Mouse (Mus musculus): ENCODE data around the gene Cnot2. TPM values are rescaled to one million over a fixed set of nuclear protein-coding genes. Genes with fewer than 3 reads are reported as not detected.

Cnot2 gene
- polyA plus RNA-seq, 1 experiment from 2014 or later = 118 TPM

DNA sequence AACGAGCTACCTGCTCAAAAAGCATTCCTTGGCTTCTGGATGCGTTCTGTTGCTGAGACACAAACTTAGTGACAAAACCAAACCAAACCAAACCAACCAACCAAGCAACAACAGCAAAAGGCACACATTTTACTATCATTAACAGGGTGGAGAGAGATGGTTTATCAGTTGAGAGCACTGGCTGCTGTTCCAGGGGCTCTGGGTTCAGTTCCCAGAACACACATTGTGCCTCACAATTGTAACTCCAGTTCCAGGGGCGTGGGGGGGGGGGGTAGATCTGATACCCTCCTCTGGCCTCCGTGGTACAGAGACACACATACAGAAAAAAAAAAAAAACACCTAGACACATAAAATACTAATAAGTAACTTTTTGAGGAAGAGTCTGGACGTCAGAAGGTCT lies 113.2 kb downstream of the Cnot2 start:
- Histone ChIP-seq H3K4me1 (peaks cover 14% of the 10 kb centered on the region), H3K27me3 (ENCODE audit: poor library complexity, severe bottlenecking) (peaks cover 17% of the 10 kb centered on the region), H3K9me3 (peaks cover 6% of the 10 kb centered on the region; the same call in 1 of the 2 replicates), H3K27ac (no peak overlapping the region), H3K4me3 (no peak overlapping the region), H3K36me3 (replicated peaks) (no peaks in the 10 kb centered on the region)
- DNase-seq (ENCODE audit: extremely low spot score, low spot score) = no peak
- WGBS = 91% methylated on average over 5 of the region's 5 CpGs

DNA sequence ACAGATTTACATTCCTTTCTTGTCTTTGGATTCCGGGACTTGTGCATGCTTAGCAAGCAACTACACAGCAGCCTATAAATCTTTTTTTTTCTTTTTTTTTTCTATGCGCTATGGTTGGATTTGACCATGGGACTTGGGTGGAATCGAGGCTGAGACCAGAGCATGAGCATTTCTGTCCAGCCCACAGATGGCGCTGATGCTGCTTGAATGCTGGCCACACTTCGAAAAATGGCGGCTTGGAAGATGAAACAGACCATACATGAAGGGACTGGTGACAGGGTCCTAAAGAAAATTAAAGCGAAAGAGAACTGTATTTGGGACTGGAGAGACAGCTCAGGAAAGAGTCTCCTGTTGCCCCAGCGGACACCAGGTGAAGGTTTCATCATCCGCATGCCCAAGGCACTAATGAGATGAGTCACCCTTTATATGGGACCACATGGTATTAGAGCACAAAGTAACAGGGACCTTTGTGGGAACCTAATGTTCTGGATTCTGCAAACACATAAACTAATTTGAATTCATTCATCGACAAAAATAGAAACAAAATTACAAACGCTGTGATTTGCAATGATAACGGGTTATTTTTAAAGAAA lies 117.5 kb downstream of the Cnot2 start:
- no peaks in the 10 kb centered on the region for H3K4me1 ChIP-seq
- no peak overlapping the region for H3K4me3 ChIP-seq
- H3K9me3 ChIP-seq = peaks cover 8% of the 10 kb centered on the region; the same call in 1 of the 2 replicates
- H3K27ac ChIP-seq = no peak overlapping the region
- no peaks in the 10 kb centered on the region for H3K27me3 ChIP-seq (ENCODE audit: poor library complexity, severe bottlenecking)
- no peak for DNase-seq (ENCODE audit: extremely low spot score, low spot score)
- peaks cover 5% of the 10 kb centered on the region; the same call in 1 of the 2 replicates for H3K36me3 ChIP-seq (replicated peaks)
- 91% methylated on average over 12 of the region's 12 CpGs for WGBS

DNA sequence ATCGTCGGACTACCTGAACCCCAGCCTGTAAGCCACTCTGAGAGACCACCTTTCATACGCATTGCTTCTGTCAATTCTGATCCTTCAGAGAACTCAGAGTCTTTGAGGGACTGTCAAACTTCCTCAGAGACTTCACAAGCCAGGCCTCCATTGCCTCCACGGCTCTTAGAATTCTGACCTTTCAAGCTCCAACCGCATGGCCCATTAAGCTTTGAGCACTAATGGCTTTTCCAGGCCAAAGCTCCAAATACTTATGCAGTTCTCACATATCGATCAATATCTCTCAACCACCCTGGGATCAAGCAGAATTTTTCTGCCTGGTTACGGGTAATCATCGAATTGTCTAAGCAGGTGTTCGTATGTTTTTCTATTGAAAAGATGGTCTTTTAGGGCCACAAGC lies 119.9 kb downstream of the Cnot2 start:
- no peak for DNase-seq (ENCODE audit: extremely low spot score, low spot score)
- no peaks in the 10 kb centered on the region for H3K4me1 ChIP-seq
- H3K27ac ChIP-seq = no peak overlapping the region
- peaks cover 9% of the 10 kb centered on the region for H3K36me3 ChIP-seq (replicated peaks)
- WGBS = 96% methylated on average over 9 of the region's 9 CpGs
- H3K4me3 ChIP-seq = no peak overlapping the region
- H3K9me3 ChIP-seq = peaks cover 10% of the 10 kb centered on the region; the same call in 1 of the 2 replicates
- H3K27me3 ChIP-seq (ENCODE audit: poor library complexity, severe bottlenecking) = no peaks in the 10 kb centered on the region

DNA sequence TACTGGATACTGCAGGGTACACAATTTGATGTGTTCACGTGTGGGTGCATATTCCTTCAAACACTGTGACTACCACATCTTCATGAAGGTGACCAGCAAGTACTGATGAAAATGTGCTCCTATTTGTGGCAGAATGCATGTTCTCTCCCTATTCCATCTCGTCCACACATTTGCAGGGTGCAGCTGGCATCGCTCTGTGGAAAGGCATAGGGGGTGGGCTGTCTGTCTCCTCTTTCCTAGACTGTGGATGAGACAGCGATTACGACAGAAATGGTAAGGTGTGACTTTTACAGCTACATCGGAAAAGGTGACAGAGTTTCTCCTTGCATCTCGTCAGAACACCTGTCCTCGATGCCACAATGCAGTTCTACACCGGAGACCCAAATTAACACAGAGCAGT lies 122.5 kb downstream of the Cnot2 start:
- Histone ChIP-seq H3K4me1 (no peaks in the 10 kb centered on the region), H3K27me3 (ENCODE audit: poor library complexity, severe bottlenecking) (no peaks in the 10 kb centered on the region), H3K4me3 (no peak overlapping the region), H3K9me3 (peaks cover 11% of the 10 kb centered on the region; the same call in 1 of the 2 replicates), H3K27ac (no peak overlapping the region), H3K36me3 (replicated peaks) (peaks cover 12% of the 10 kb centered on the region)
- DNase-seq (ENCODE audit: extremely low spot score, low spot score) = no peak
- WGBS = 93% methylated on average over 9 of the region's 9 CpGs

DNA sequence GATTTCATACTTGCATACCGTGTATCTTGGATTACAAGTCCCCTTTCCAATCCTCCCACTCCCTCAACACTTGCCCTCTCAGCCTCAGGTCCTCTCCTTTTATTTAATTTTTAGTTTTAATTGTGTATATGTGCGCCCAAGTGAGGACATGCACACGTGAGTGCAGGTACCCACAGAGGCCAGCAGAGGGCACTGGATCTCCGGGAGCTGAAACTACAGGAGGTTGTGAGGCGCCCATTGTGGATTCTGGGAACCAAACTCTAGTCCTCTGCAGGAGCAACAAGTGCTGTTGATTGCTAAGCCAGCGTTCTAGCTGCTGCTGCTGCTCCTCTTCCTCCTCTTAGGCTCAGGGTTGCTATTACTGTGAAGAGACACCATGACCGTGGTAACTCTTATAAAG lies 128.5 kb downstream of the Cnot2 start:
- WGBS = 91% methylated on average over 7 of the region's 7 CpGs
- Histone ChIP-seq H3K27me3 (ENCODE audit: poor library complexity, severe bottlenecking) (no peaks in the 10 kb centered on the region), H3K9me3 (peaks cover 8% of the 10 kb centered on the region), H3K36me3 (replicated peaks) (peaks cover 10% of the 10 kb centered on the region), H3K4me3 (no peak overlapping the region), H3K4me1 (no peaks in the 10 kb centered on the region), H3K27ac (no peak overlapping the region)
- no peak for DNase-seq (ENCODE audit: extremely low spot score, low spot score)

DNA sequence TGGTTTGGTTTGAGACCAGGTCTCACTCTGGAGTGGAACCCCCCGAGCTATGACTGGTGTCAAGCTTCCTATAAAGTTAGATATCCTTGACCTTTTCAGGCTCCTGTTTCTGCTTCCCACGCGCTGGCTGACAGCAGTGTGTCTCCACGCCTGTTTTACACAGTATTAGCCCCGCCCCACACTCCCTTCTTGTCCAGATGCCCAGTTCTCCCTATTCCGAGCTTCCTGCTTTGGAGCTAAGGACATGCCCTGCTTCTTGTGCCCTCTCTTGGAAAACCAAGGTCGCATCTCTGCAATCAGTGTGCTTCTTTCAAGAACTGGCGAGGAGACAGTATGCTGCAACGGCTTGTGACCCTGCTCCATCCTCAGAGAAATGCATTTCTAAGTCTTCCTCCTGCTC lies 130.7 kb downstream of the Cnot2 start:
- Histone ChIP-seq H3K4me1 (no peaks in the 10 kb centered on the region), H3K27me3 (ENCODE audit: poor library complexity, severe bottlenecking) (no peaks in the 10 kb centered on the region), H3K27ac (no peak overlapping the region), H3K9me3 (peaks cover 4% of the 10 kb centered on the region; the same call in 1 of the 2 replicates), H3K36me3 (replicated peaks) (0 out of 2 replicates have a peak, but pooled peaks cover 3% of the 10 kb centered on the region), H3K4me3 (no peak overlapping the region)
- DNase-seq (ENCODE audit: extremely low spot score, low spot score) = no peak
- WGBS = 83% methylated on average over 9 of the region's 9 CpGs

DNA sequence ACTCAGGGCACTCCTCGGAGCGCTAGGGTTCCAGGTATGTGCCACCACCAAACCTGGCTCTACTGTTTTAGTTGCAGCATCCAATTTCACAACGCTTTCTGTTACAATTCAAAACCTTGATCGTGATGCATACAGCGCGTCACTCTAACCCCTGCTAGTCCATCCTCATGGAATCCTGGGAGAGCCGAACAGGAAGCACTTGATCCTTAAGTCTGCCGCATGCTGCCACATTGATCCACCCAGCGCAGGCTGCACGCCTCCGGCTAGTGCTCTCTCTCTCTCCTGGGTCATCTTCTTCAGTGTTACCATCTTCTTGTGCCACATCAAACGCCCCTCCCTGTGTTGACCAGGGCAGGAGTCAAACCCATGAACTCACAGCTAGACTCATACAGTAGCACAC lies 133.1 kb downstream of the Cnot2 start:
- no peak overlapping the region for H3K27ac ChIP-seq
- H3K4me1 ChIP-seq = no peaks in the 10 kb centered on the region
- WGBS = 93% methylated on average over 12 of the region's 12 CpGs
- no peak overlapping the region for H3K4me3 ChIP-seq
- no peak for DNase-seq (ENCODE audit: extremely low spot score, low spot score)
- H3K36me3 ChIP-seq (replicated peaks) = peaks cover 10% of the 10 kb centered on the region; the same call in 1 of the 2 replicates
- H3K27me3 ChIP-seq (ENCODE audit: poor library complexity, severe bottlenecking) = no peaks in the 10 kb centered on the region
- peaks cover 4% of the 10 kb centered on the region; the same call in 1 of the 2 replicates for H3K9me3 ChIP-seq

DNA sequence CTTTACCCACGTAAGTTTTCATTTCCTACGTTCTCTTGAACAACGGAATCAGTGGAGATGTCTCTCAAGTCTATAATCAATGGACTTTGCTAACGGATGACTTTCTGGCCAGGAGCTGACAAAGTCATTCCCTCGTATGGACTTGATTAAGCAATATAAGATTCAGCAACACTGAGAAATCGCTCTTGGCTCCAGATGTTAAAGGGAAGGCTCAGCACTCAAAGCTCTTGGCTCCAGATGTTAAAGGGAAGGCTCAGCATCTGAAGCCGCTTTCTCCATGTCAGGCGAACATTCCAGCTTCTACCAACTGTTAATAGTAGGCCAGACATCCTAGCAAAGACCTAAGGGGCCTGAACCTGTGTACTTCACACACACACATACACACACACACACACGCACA lies 134.1 kb downstream of the Cnot2 start:
- peaks cover 7% of the 10 kb centered on the region; the same call in 1 of the 2 replicates for H3K36me3 ChIP-seq (replicated peaks)
- no peak overlapping the region for H3K27ac ChIP-seq
- no peak for DNase-seq (ENCODE audit: extremely low spot score, low spot score)
- no peaks in the 10 kb centered on the region for H3K27me3 ChIP-seq (ENCODE audit: poor library complexity, severe bottlenecking)
- H3K4me3 ChIP-seq = no peak overlapping the region
- H3K4me1 ChIP-seq = no peaks in the 10 kb centered on the region
- no peaks in the 10 kb centered on the region for H3K9me3 ChIP-seq
- WGBS = 82% methylated on average over 9 of the region's 9 CpGs

DNA sequence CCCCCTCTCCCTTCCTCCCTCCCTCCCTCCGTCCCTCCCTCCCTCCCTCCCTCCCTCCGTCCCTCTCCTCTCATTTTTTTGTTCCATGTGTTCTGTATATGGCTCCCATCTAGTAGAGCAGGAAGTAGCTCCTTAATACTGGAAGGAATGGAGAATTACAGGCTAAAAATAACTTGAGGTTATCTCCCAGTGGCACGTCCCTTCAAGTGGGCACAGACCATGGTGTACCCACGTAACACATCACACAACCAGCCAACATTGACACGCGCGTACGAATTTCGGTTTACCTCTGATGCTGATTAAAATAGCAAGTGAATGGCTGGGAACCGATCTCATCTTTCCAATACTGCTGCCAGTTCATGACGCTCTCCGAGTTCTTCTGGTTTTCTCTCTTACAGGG lies 135.3 kb downstream of the Cnot2 start:
- Histone ChIP-seq H3K27ac (no peak overlapping the region), H3K36me3 (replicated peaks) (peaks cover 7% of the 10 kb centered on the region; the same call in 1 of the 2 replicates), H3K27me3 (ENCODE audit: poor library complexity, severe bottlenecking) (no peaks in the 10 kb centered on the region), H3K4me3 (no peak overlapping the region), H3K4me1 (no peaks in the 10 kb centered on the region), H3K9me3 (no peaks in the 10 kb centered on the region)
- WGBS = 97% methylated on average over 10 of the region's 12 CpGs
- no peak for DNase-seq (ENCODE audit: extremely low spot score, low spot score)

DNA sequence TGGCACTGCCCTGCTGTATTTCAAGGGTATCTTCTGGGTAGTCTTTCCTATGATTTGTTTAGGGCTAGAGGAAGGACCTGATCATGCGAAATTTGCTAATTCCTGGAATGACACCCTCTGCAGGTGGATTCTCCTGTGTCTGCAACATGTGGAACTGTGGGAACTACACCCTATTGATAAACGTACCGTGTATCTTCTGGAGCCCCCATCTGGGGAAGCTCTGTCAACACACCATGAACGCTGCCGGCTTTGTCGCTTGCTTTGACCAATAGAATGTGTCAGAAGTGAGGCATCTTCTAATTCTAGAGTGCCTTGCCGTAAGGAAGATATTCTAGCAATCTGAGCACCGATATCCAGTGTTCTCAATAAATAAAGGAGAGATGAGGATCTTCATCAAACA lies 136.5 kb downstream of the Cnot2 start:
- 93% methylated on average over 8 of the region's 8 CpGs for WGBS
- Histone ChIP-seq H3K4me3 (no peak overlapping the region), H3K4me1 (no peaks in the 10 kb centered on the region), H3K27ac (no peak overlapping the region), H3K9me3 (no peaks in the 10 kb centered on the region), H3K36me3 (replicated peaks) (peaks cover 7% of the 10 kb centered on the region; the same call in 1 of the 2 replicates), H3K27me3 (ENCODE audit: poor library complexity, severe bottlenecking) (no peaks in the 10 kb centered on the region)
- DNase-seq (ENCODE audit: extremely low spot score, low spot score) = no peak

DNA sequence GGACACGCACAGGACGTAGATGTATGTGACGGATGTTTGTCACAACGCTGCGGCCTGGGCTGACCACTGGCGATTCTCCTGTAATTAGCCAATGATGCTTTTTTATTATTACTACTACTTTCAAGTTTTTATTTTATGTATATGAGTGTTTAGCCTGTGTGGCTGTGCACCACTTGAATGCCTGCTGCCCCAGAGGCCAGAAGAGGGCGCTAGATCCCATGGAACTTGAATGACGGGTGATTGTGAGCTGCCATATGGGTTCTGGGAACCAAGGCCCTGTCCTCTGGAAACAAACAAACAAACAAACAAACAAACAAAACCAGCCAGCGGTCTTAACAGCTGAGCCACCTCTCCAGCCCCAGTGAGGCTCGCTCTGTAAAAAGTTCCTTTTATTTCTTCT lies 136.9 kb downstream of the Cnot2 start:
- no peak overlapping the region for H3K27ac ChIP-seq
- no peak for DNase-seq (ENCODE audit: extremely low spot score, low spot score)
- H3K9me3 ChIP-seq = peaks cover 1% of the 10 kb centered on the region; the same call in 1 of the 2 replicates
- no peaks in the 10 kb centered on the region for H3K27me3 ChIP-seq (ENCODE audit: poor library complexity, severe bottlenecking)
- H3K4me1 ChIP-seq = no peaks in the 10 kb centered on the region
- H3K4me3 ChIP-seq = no peak overlapping the region
- H3K36me3 ChIP-seq (replicated peaks) = peaks cover 7% of the 10 kb centered on the region; the same call in 1 of the 2 replicates
- 92% methylated on average over 10 of the region's 10 CpGs for WGBS

DNA sequence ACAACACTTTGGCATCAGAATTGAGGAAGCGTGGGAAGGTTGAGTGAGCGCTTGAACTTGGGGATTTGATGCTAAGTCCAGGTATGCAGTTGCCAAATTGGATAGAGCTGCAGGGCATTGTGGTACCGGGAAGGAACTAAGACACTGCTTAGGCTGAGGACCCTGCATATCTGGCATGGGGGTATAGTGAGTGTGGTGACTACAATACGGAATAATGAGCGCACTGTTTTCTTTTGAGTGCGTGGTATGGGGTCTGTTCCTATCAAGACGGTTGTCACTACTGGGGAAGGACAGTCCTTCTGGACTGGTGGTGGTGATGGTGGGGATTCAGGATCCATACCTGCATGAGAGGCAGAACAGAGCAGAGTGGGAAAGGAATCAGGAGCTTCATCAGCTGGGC lies 140.4 kb downstream of the Cnot2 start:
- Histone ChIP-seq H3K4me3 (no peak overlapping the region), H3K36me3 (replicated peaks) (peaks cover 14% of the 10 kb centered on the region), H3K4me1 (no peaks in the 10 kb centered on the region), H3K27me3 (ENCODE audit: poor library complexity, severe bottlenecking) (no peaks in the 10 kb centered on the region), H3K9me3 (peaks cover 13% of the 10 kb centered on the region; the same call in 1 of the 2 replicates), H3K27ac (no peak overlapping the region)
- 94% methylated on average over 7 of the region's 7 CpGs for WGBS
- no peak for DNase-seq (ENCODE audit: extremely low spot score, low spot score)

DNA sequence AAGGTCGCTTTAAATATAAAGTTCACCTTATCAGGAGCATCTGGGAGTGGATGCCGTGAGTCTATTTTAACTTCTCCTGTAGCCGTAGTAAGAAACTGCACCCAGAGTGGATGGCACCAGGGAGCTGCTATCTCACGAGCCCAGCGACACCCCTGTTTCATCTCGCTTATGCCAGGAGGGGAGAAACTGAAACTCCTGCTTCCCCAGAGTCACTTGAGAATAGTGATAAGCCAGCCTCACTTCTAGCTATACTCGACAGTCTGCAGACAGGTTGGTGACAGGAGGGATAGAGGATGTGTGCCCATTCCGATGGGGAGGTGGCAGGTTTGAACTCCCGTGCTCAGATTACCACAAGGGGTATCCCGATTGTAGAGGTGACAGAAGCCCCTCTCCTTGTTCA lies 141.2 kb downstream of the Cnot2 start:
- 93% methylated on average over 10 of the region's 10 CpGs for WGBS
- Histone ChIP-seq H3K27ac (no peak overlapping the region), H3K36me3 (replicated peaks) (peaks cover 14% of the 10 kb centered on the region), H3K9me3 (peaks cover 13% of the 10 kb centered on the region; the same call in 1 of the 2 replicates), H3K4me1 (no peaks in the 10 kb centered on the region), H3K27me3 (ENCODE audit: poor library complexity, severe bottlenecking) (no peaks in the 10 kb centered on the region), H3K4me3 (no peak overlapping the region)
- no peak for DNase-seq (ENCODE audit: extremely low spot score, low spot score)
